Mouse (Mus musculus) hindbrain, embryonic 13.5 days (tissue): ENCODE data around the gene Fau. TPM values are rescaled to one million over a fixed set of nuclear protein-coding genes. Genes with fewer than 3 reads are reported as not detected.
A peak's percentile ranks its signal among the peaks of the same experiment; 100 is the strongest.

Source experiments
- ATAC-seq: fragments of 200-750 bp; cut with Nextera tagmentation; 2 replicates; pipeline ENCODE4 v1.8.0; 2017; ENCODE audit warnings: moderate TSS enrichment; ENCODE audit not compliant: low FRiP score
- H3K27ac ChIP-seq: fragments of 300-500 bp; sonication (generic); 2 replicates; pipeline ENCODE4 v1.5.1; 2015; ENCODE audit warnings: inconsistent platforms, mild to moderate bottlenecking, moderate library complexity
- H3K27me3 ChIP-seq: fragments of 300-500 bp; sonication (generic); 2 replicates; pipeline ENCODE4 v1.6.1; 2015; ENCODE audit warnings: mild to moderate bottlenecking, inconsistent platforms
- H3K36me3 ChIP-seq: fragments of 300-500 bp; sonication (generic); 2 replicates; pipeline ENCODE4 v1.6.1; 2015; ENCODE audit warnings: mild to moderate bottlenecking, inconsistent platforms
- H3K4me1 ChIP-seq: fragments of 300-500 bp; sonication (generic); replicated peaks from 2 replicates; pipeline ENCODE4 v1.6.1; 2015; ENCODE audit warnings: inconsistent platforms
- H3K4me2 ChIP-seq: fragments of 300-500 bp; sonication (generic); 2 replicates; pipeline ENCODE4 v1.6.1; 2015; ENCODE audit warnings: inconsistent platforms, mild to moderate bottlenecking, moderate library complexity
- H3K4me3 ChIP-seq: fragments of 300-500 bp; sonication (generic); 2 replicates; pipeline ENCODE4 v1.5.1; 2015; ENCODE audit warnings: mild to moderate bottlenecking, inconsistent platforms
- H3K9ac ChIP-seq: fragments of 300-500 bp; sonication (generic); 2 replicates; pipeline ENCODE4 v1.6.1; 2015; ENCODE audit warnings: mild to moderate bottlenecking, inconsistent platforms
- H3K9me3 ChIP-seq: fragments of 300-500 bp; sonication (generic); 2 replicates; pipeline ENCODE4 v1.6.1; 2016; ENCODE audit warnings: inconsistent platforms
- WGBS: fragments of 180-500 bp; shearing (Covaris S2); methylation state at CpG from one replicate; pipeline ENCODE4 v1.1.7; 2015; 5-methylcytosine and 5-hydroxymethylcytosine counted together
- polyA plus RNA-seq: library from polyadenylated mRNA; unstranded; fragments of >200 nt; fragmentation: Nextera tagmentation; extraction: Ambion mirVana; gene quantifications from 2 replicates; pipeline ENCODE4 v1.2.1, GENCODE M21; 2015

The Fau gene
- polyA plus RNA-seq, 1 experiment from 2014 or later = 656 TPM

DNA sequence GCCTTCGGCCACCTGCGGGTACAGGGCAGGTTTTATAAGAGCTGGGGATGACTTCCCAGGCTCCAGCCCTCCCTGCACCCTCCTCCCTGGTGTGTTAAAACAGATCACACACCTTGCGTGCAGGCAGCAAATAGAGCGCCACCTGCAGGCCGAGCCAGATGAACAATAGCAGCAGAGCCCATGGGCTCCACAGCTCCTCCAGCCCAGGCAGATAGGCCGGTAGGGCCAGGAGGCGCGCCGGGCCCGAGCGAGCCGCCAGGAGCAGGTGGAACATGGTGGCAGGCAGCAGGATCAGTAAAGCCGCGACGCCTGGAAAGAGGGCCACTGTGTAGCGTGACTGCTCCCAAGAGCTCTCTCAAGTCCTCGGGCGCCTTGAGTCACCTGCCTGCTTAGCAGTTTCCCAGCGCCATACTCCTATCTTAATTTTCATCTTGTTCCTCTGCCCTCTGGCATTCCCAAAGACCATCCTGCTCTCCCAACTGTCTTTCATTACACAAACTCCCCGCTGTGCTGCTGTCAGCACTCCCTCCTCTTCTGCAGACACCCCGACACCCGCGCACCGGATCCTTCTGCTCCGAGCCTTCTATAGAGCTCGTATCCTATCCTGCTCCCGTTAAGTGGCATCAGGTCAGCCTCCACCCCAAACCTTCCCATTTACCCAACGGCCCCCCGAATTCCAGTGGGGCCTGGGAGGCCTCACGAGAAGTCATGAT is 9.5 kb downstream of the Fau start:
- WGBS = under 1% methylated on average over 30 of the region's 30 CpGs
- Histone ChIP-seq H3K36me3 (peaks cover 32% of the 10 kb centered on the region), H3K9ac (peak overlapping the region; percentile 87), H3K4me2 (peak overlapping the region; percentile 92), H3K9me3 (no peaks in the 10 kb centered on the region), H3K4me1 (peaks cover 51% of the 10 kb centered on the region), H3K27ac (peak overlapping the region; percentile 93), H3K27me3 (no peaks in the 10 kb centered on the region), H3K4me3 (peak overlapping the region; percentile 60)
- peak; percentile 80 for ATAC-seq

DNA sequence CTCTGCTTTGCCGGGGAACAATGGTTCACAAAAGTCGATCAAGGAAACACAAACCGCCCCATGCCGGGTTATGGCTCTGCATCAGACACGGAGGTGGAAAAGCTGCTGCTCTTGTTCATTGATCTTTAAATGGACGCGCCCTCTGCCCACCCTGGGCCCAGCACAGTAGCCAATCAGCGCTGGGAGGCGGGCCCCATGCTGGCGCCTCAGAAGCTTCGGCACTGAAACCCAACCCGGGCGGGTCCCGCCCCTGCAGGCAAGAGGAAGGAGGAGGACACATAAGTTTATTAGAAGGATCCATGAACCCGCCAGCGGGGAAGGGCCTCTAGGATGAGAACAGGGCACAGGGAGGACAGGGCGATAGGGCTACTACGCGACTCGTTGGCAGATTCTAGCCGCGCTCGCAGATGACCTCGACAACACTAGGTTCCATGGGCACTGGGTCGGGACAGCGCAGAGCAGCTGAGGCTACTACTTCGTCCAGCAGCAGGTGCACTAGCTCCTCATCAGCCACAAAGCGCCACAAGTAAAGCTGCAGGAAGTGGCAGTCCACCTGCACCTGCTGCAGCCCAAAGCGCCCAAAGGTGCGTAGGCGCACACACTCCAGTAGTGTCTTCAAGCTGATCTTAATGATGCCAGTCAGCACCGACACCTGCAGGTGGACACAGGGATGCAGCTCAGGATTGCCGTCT is 10.2 kb downstream of the Fau start, which contains the start of gene Tm7sf2:
Gene Tm7sf2 (minus strand): TSS at position 650 of the 692 bp plus-strand sequence.
- Histone ChIP-seq H3K27me3 (no peaks in the 10 kb centered on the region), H3K4me1 (peaks cover 44% of the 10 kb centered on the region), H3K4me2 (peak within 1 kb of the TSS; percentile 92), H3K27ac (peak within 1 kb of the TSS; percentile 93), H3K9ac (peak within 1 kb of the TSS; percentile 87), H3K9me3 (no peaks in the 10 kb centered on the region), H3K4me3 (peak within 1 kb of the TSS; percentile 60), H3K36me3 (peaks cover 37% of the 10 kb centered on the region)
- peak; percentile 90 for ATAC-seq
- 10% methylated on average over 33 of the region's 33 CpGs for WGBS

DNA sequence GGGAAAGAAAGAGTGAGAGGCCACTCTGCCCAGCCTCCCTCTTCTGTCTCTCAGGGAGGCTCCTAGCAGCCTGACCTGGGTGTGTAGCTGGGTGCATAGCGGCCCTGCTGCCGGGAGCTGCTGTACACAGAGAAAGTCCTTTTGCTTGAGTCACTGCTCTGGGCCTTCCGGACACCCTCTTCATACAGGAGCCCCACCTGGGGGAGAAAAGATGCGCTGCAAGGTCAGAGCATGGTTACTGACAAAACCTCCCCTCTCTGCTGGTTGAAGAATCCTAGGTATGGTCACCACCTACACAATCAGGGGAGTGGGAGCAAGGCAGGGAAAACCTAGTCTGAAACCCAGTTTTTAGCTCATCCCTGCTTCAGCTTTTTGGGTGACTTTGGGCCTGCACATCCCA is 11.3 kb downstream of the Fau start:
- no peak for ATAC-seq
- no peaks in the 10 kb centered on the region for H3K9me3 ChIP-seq
- WGBS = 89% methylated on average over 4 of the region's 4 CpGs
- H3K4me2 ChIP-seq = no peak overlapping the region
- H3K36me3 ChIP-seq = peaks cover 48% of the 10 kb centered on the region
- peak overlapping the region; percentile 93; the same call in 1 of the 2 replicates for H3K27ac ChIP-seq
- H3K4me1 ChIP-seq = peaks cover 33% of the 10 kb centered on the region
- H3K9ac ChIP-seq = no peak overlapping the region
- H3K4me3 ChIP-seq = no peak overlapping the region
- no peaks in the 10 kb centered on the region for H3K27me3 ChIP-seq

DNA sequence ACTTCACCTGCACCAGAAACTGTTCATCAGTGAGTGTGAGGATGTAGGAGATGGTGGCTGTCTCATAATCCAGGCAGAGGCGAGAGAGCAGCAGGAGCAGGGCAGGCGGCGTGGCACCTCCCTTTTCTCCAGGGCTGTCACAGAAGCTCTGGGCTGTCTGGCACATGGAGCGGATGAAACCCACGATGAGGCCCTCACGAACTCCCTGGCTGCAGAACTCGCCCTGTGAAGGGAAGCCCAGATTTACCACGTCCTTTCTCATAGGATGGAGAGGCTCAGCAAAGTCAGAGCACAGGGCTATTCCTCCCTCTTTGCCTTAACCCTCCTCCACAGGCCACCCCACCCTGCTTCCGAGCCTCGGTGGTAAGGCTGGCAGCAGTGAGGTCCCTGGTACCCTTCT is 12.2 kb downstream of the Fau start:
- Histone ChIP-seq H3K4me3 (no peak overlapping the region), H3K27ac (no peak overlapping the region), H3K27me3 (no peaks in the 10 kb centered on the region), H3K36me3 (peaks cover 54% of the 10 kb centered on the region), H3K4me2 (no peak overlapping the region), H3K9me3 (no peaks in the 10 kb centered on the region), H3K4me1 (peaks cover 34% of the 10 kb centered on the region), H3K9ac (no peak overlapping the region)
- ATAC-seq = no peak
- WGBS = 97% methylated on average over 10 of the region's 10 CpGs

DNA sequence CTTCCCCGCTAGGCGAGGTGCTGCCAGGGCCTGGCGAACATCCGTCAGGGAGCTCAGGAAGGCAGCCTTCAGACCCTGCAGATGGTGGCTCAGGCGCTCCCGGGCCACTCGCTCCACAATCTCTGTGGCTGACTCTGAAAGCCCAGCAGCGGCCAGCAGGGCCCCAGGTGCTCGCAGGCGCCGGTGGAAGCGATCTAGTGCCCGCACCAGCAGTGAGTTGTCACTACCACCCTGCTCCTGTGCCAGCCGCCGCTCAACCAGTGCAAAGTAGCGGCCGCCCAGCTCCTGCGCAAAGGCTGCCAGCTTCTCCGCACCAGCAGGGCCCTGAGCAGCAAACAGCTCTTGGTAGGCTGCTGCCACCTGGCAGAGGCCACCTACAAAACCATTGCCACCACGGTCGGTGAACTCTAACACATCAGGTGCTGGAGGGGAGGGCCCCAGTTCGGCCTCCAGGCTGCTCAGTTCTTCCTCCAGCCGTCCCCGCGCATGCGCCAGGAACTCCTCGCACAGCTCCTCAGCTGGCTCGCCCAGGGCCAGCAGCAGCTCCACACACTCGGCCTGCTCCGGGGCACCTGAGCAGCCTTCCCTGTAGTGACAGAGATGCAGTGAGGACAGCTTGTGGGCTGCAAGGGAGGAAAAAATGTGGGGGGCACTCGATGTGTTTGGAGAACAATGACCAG is 13.1 kb downstream of the Fau start:
- 92% methylated on average over 31 of the region's 31 CpGs for WGBS
- ATAC-seq = no peak

DNA sequence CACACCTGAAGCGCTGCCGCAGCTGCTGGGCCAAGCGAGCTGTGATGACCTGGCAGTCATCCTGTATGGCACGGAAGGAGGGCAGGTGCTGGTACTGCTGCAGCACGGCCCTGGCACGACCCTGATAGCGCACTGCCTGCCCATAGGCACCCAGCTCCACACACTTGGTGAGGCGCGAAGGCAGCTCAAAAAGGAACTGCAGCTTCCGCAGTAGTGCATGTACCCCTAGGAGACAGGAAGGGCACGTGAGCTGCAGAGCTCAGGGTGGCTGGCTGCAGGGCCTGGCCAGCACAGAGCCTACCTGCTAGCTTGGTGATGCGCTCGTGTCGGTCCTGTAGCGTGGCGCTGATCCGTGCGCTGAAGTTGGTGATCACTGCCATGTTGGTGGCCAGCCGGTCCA is 13.6 kb downstream of the Fau start:
- WGBS = 96% methylated on average over 19 of the region's 19 CpGs
- Histone ChIP-seq H3K27me3 (no peaks in the 10 kb centered on the region), H3K36me3 (peaks cover 59% of the 10 kb centered on the region), H3K27ac (no peak overlapping the region), H3K9ac (no peak overlapping the region), H3K9me3 (no peaks in the 10 kb centered on the region), H3K4me2 (no peak overlapping the region), H3K4me1 (peaks cover 37% of the 10 kb centered on the region), H3K4me3 (no peak overlapping the region)
- ATAC-seq = no peak

More for the DNA sequence above, 13.1 kb downstream of the Fau start:
- no peak overlapping the region for H3K27ac ChIP-seq
- H3K36me3 ChIP-seq = peaks cover 59% of the 10 kb centered on the region
- H3K27me3 ChIP-seq = no peaks in the 10 kb centered on the region
- no peaks in the 10 kb centered on the region for H3K9me3 ChIP-seq
- H3K4me2 ChIP-seq = no peak overlapping the region
- H3K9ac ChIP-seq = no peak overlapping the region
- H3K4me1 ChIP-seq = peaks cover 37% of the 10 kb centered on the region
- no peak overlapping the region for H3K4me3 ChIP-seq

DNA sequence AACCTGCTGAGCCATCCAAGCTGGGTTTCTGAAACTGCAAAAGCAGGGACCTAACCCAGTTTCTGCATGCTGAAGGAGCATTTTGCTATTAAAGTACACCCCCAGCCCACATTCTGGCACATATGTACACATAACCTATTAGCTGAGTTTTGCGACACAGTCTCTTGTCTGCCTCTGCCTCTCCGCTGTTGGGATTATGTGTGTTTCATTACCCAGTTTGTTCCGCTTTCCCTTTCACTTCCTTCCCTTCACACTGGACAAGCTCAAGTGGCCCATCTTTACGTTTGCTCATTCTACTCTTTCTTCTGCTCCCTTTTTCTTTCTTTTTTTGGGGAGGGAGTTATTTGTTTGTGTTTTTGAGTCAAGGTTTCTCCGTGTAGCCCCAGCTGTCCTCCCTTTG is 16.2 kb downstream of the Fau start:
- Histone ChIP-seq H3K4me1 (peaks cover 24% of the 10 kb centered on the region), H3K9ac (no peak overlapping the region), H3K4me2 (no peak overlapping the region), H3K27me3 (no peaks in the 10 kb centered on the region), H3K4me3 (no peak overlapping the region), H3K36me3 (peaks cover 55% of the 10 kb centered on the region), H3K27ac (no peak overlapping the region), H3K9me3 (no peaks in the 10 kb centered on the region)
- no peak for ATAC-seq
- 92% methylated on average over 5 of the region's 5 CpGs for WGBS

DNA sequence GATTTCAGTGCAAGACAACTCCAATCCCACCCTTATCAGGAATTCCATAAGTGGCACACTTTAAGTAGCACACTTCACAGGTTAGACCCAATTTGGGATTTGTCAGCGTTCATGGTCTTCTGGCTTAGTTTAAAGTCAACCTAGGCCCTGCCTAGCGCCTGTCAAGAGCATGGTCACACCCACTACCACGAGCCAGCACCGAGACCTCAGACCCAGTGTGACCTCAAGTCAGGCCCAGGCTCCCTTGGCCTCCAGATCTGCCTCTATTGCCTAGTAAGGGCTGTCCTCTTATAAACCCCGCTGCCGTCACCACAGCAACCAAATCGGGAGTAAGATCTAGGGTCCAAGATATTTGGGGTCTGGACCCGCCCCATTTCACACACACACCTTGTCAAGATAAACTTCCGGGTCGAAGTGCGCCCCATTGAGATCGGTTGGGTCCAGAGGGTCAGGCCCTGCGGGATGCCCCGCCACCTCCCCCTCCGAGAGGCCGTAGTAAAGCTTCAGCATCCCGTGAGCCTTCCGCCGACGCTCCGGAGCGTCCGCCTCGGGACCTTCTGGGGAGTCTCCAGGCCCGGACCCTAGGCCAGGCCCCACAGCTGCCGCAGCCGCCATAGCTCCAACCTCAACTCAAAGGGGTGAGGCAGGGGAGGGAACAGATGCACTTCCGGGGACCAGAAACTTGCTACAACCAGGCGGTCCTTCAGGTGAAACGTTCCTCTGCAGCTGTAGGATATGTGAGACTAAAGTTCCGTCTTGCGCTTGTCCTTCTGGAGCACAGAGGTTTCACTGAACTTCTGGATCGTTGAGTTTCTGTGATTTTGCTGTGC is 19.1 kb downstream of the Fau start, which contains the start of gene Vps51:
Gene Vps51 (minus strand): TSS at position 668 of the 830 bp plus-strand sequence.
- peak within 1 kb of the TSS; percentile 93 for H3K4me2 ChIP-seq
- peak within 1 kb of the TSS; percentile 82 for H3K9ac ChIP-seq
- ATAC-seq = peak; percentile 92
- WGBS = 1% methylated on average over 33 of the region's 33 CpGs
- no peaks in the 10 kb centered on the region for H3K27me3 ChIP-seq
- peaks cover 55% of the 10 kb centered on the region for H3K36me3 ChIP-seq
- H3K27ac ChIP-seq = peak within 1 kb of the TSS; percentile 91
- H3K9me3 ChIP-seq = no peaks in the 10 kb centered on the region
- peaks cover 24% of the 10 kb centered on the region for H3K4me1 ChIP-seq
- H3K4me3 ChIP-seq = peak within 1 kb of the TSS; percentile 76

DNA sequence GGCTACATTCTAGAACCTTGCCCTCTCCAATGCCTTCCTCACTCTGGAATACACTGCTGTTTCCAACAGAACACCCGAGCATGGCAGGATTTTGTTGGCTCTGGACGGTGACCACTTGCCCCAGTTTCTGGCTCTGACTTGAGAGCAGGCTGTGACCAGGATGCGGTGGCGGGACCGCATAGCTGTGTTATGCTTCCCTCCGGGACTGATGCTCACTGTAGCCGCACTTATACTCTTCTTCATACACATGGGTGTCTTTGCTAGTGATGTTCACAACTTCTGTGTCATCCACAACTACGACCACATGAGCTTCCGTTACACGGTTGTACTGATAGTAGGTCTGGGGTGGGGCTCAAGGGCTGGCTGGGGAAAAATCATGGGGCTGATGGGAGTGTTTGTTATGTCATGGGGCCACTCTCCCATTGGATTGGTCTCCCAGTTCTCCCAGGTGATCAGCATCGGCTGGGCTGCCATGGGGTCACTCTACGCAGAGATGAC is 22.4 kb downstream of the Fau start, which contains the start of gene Tmem262:
Gene Tmem262 (plus strand): TSS at position 51 of the 498 bp plus-strand sequence.
- no peak for ATAC-seq
- no peak within 1 kb of the TSS for H3K4me3 ChIP-seq
- H3K9me3 ChIP-seq = no peaks in the 10 kb centered on the region
- peaks cover 43% of the 10 kb centered on the region for H3K36me3 ChIP-seq
- H3K4me1 ChIP-seq = peaks cover 42% of the 10 kb centered on the region
- 94% methylated on average over 12 of the region's 12 CpGs for WGBS
- H3K27me3 ChIP-seq = no peaks in the 10 kb centered on the region
- no peak within 1 kb of the TSS for H3K9ac ChIP-seq
- no peak within 1 kb of the TSS for H3K27ac ChIP-seq
- H3K4me2 ChIP-seq = no peak within 1 kb of the TSS

DNA sequence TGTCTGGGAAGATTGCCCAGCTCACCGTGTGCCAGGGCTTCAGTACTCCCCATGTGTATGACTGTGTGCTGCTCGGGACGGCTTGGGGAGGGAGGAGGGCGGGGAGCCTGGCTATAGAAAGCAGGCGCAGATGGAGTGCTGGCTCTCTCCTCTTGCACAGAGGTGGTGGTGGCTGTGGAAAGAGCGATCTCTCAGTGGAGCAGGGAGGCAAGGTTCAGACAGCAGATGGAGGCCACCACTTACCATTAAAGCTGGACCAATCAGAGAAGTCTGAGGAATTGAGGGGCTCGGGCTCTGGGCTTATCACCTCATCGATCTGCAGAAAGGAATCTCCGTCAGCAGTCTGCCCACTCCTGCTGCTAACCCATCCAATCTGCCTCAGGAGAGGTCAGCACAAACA is 24.5 kb downstream of the Fau start, which contains the start of gene Gm28374:
Gene Gm28374 (minus strand): TSS at position 101 of the 400 bp plus-strand sequence.
- no peak for ATAC-seq
- H3K27me3 ChIP-seq = no peaks in the 10 kb centered on the region
- no peaks in the 10 kb centered on the region for H3K9me3 ChIP-seq
- no peak within 1 kb of the TSS for H3K4me2 ChIP-seq
- no peak within 1 kb of the TSS for H3K27ac ChIP-seq
- peaks cover 40% of the 10 kb centered on the region for H3K36me3 ChIP-seq
- no peak within 1 kb of the TSS for H3K9ac ChIP-seq
- 97% methylated on average over 9 of the region's 9 CpGs for WGBS
- H3K4me1 ChIP-seq = peaks cover 34% of the 10 kb centered on the region
- H3K4me3 ChIP-seq = no peak within 1 kb of the TSS

DNA sequence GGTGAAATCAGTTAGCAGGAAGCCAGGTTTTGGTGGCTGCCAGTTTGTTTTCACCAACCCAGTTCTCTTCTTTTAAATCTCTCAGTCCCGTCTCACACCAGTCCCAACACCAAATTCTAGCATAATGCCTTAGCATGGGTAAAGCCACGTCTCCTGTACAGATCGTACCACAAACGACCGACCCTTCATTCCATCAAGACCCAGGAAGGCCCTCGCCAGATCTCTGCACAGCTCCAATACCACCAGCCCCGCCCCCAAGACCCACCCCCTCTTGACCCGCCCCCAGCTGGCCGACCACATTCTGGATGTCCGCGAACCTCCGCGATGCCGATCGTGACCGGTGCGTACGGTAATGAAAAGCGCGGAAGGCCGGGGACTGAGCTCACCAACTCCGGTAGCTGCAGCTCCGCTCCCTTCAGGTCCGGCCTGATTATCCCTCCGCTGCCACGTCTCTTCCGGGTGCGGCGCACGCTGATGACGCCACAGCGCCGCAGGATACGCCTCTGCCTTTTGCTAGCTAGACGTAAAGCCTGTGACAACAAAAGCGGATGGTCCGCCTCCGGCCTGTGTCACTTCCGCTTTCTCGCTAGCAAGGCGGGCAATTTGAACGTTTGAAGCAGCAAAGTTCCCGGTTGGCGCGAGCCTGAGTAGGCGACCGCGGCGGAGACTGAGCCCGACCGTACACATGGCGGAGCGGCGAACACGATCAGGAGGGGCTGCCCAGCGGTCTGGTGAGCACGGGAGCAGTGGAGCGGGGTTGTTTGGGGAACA is 27.0 kb downstream of the Fau start, which contains the start of the genes Zfpl1 and Cdca5:
Gene Zfpl1 (minus strand): TSS at position 479 of the 771 bp plus-strand sequence.
Gene Cdca5 (plus strand): TSS at position 506 of the 771 bp plus-strand sequence.
- WGBS = under 1% methylated on average over 58 of the region's 58 CpGs
- Histone ChIP-seq H3K9ac (peak within 1 kb of the TSS; percentile 81), H3K27me3 (no peaks in the 10 kb centered on the region), H3K4me2 (peak within 1 kb of the TSS; percentile 92), H3K27ac (peak within 1 kb of the TSS; percentile 71), H3K4me1 (peaks cover 29% of the 10 kb centered on the region), H3K36me3 (peaks cover 32% of the 10 kb centered on the region), H3K9me3 (no peaks in the 10 kb centered on the region), H3K4me3 (peak within 1 kb of the TSS; percentile 72)
- peak; percentile 89 for ATAC-seq
